In the genomic region with DNA sequence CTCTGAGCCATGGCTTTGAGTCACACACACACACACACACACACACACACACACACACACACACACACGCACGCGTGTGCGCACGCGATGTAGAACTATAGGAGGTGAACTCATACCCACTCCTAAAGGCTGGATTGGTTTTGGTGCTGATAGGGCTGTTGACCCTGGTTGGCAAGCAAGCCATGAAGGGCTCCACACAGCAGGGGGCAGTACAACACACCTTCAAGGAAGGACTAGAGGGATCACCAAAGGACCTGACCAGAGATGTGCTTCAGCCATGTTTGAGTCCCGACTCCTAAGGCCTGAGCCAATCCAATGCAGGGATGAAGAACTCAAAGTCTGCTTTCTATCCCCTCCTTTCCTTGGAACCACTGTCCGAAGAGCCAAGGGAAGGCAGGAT, we compare ENCODE assay signal across 8 mouse cellular contexts. TPM values are rescaled to one million over a fixed set of nuclear protein-coding genes. Genes with fewer than 3 reads are reported as not detected.
DNase-seq lines count a peak whose midpoint lies in the region; ATAC-seq lines count a peak whose summit lies in the region.

No protein-coding gene starts in this region.

- peaks cover 37% of the 10 kb centered on the region for H3K4me1 ChIP-seq in heart, embryonic 13.5 days
- peaks cover 24% of the 10 kb centered on the region for H3K4me1 ChIP-seq in heart, embryonic 11.5 days (ENCODE audit: control insufficient read depth, insufficient read depth, low read length)
- peaks cover 26% of the 10 kb centered on the region for H3K4me1 ChIP-seq in kidney, embryonic 14.5 days (ENCODE audit: control insufficient read depth, insufficient read depth, low read length)

- no peak for ATAC-seq in heart, embryonic 13.5 days (ENCODE audit: extremely low read depth, insufficient number of reproducible peaks, low FRiP score, low TSS enrichment)
- ATAC-seq in heart, embryonic 11.5 days (replicated peaks; ENCODE audit: insufficient number of reproducible peaks, low FRiP score, low TSS enrichment): no peak
- ATAC-seq in kidney, embryonic 14.5 days (ENCODE audit: low FRiP score, low TSS enrichment): no peak

- 96% methylated on average over 8 of the region's 8 CpGs for WGBS in heart, embryonic 13.5 days
- WGBS in heart, embryonic 11.5 days (ENCODE audit: insufficient replicate concordance): 90% methylated on average over 8 of the region's 8 CpGs
- WGBS in kidney, embryonic 14.5 days: 96% methylated on average over 8 of the region's 8 CpGs

- no peak overlapping the region for H3K4me3 ChIP-seq in heart, embryonic 13.5 days
- no peak overlapping the region for H3K4me3 ChIP-seq in heart, embryonic 11.5 days (ENCODE audit: low read depth, low read length)
- H3K4me3 ChIP-seq in kidney, embryonic 14.5 days (ENCODE audit: low read length): no peak overlapping the region

- H3K27ac ChIP-seq in heart, embryonic 13.5 days (replicated peaks): peak overlapping the region; percentile 98
- H3K27ac ChIP-seq in heart, embryonic 11.5 days (ENCODE audit: low read depth, low read length): no peak overlapping the region
- H3K27ac ChIP-seq in kidney, embryonic 14.5 days (ENCODE audit: low read depth, low read length): peak overlapping the region; percentile 99

- peak; percentile 38 for DNase-seq in NIH3T3 (ENCODE audit: low read depth)
- peak; percentile 50 for DNase-seq in lung, postnatal 25 days (ENCODE audit: low spot score)
- DNase-seq in right cerebral cortex, postnatal 4 days: no peak
- DNase-seq in left cerebral cortex, postnatal 4 days: no peak
- DNase-seq in frontal cortex, postnatal 10 days (ENCODE audit: low spot score in 2 of 2): no peak

- H3K36me3 ChIP-seq in heart, embryonic 13.5 days: peaks cover 40% of the 10 kb centered on the region
- peaks cover 3% of the 10 kb centered on the region; the same call in 1 of the 2 replicates for H3K36me3 ChIP-seq in heart, embryonic 11.5 days (ENCODE audit: control insufficient read depth, insufficient read depth, low read length)
- peaks cover 4% of the 10 kb centered on the region; the same call in 1 of the 2 replicates for H3K36me3 ChIP-seq in kidney, embryonic 14.5 days (ENCODE audit: control insufficient read depth, insufficient read depth, low read length)

- H3K4me2 ChIP-seq in heart, embryonic 13.5 days: no peak overlapping the region
- no peak overlapping the region for H3K4me2 ChIP-seq in heart, embryonic 11.5 days
- H3K4me2 ChIP-seq in kidney, embryonic 14.5 days (replicated peaks; ENCODE audit: low read depth, low read length): no peak overlapping the region

- H3K9ac ChIP-seq in heart, embryonic 13.5 days: no peak overlapping the region; the same call in 1 of the 2 replicates
- H3K9ac ChIP-seq in heart, embryonic 11.5 days (ENCODE audit: low read depth, low read length): no peak overlapping the region
- H3K9ac ChIP-seq in kidney, embryonic 14.5 days (ENCODE audit: low read depth, low read length): no peak overlapping the region

- H3K9me3 ChIP-seq in heart, embryonic 13.5 days: no peaks in the 10 kb centered on the region
- H3K9me3 ChIP-seq in heart, embryonic 11.5 days (replicated peaks; ENCODE audit: control insufficient read depth, low read length): no peaks in the 10 kb centered on the region
- no peaks in the 10 kb centered on the region for H3K9me3 ChIP-seq in kidney, embryonic 14.5 days (ENCODE audit: control insufficient read depth, low read length)

- H3K27me3 ChIP-seq in heart, embryonic 13.5 days (replicated peaks): no peaks in the 10 kb centered on the region
- no peaks in the 10 kb centered on the region for H3K27me3 ChIP-seq in heart, embryonic 11.5 days (ENCODE audit: control insufficient read depth, insufficient read depth, low read length)
- no peaks in the 10 kb centered on the region for H3K27me3 ChIP-seq in kidney, embryonic 14.5 days (ENCODE audit: control insufficient read depth, insufficient read depth, low read length)

- intact Hi-C loops in left cerebral cortex, postnatal 4 days (cut with DNase I): no loop called here

RNA-seq across cellular contexts. Expression of a gene that starts 16.7 kb away (rescaled TPM):
- 89.3 and 96.2 TPM in 2 replicates for polyA plus RNA-seq in heart, embryonic 13.5 days (2015; fragmentation: Nextera tagmentation; extraction: Ambion mirVana)
- polyA plus RNA-seq in heart, embryonic 11.5 days (2014; fragmentation: Nextera tagmentation; extraction: Ambion mirVana): 133 and 144 TPM in 2 replicates
- 166 and 175 TPM in 2 replicates for polyA plus RNA-seq in kidney, embryonic 14.5 days (2014; fragmentation: Nextera tagmentation; extraction: Ambion mirVana)
- 10 to 100 TPM; 47.2 to 54.4 TPM for total RNA-seq in left cerebral cortex, postnatal 4 days (2021)

Comparison
In these comparisons a context has a peak if more than half of its experiments do, and no peak if none do; other contexts are left out.
1. DNase-seq: peak in NIH3T3 (single experiment) and lung, postnatal 25 days (single experiment); none in right cerebral cortex, postnatal 4 days (single experiment), left cerebral cortex, postnatal 4 days (single experiment) and frontal cortex, postnatal 10 days (0 of 2).